Comparison of ENCODE assay signal across 13 mouse cellular contexts in the genomic region with DNA sequence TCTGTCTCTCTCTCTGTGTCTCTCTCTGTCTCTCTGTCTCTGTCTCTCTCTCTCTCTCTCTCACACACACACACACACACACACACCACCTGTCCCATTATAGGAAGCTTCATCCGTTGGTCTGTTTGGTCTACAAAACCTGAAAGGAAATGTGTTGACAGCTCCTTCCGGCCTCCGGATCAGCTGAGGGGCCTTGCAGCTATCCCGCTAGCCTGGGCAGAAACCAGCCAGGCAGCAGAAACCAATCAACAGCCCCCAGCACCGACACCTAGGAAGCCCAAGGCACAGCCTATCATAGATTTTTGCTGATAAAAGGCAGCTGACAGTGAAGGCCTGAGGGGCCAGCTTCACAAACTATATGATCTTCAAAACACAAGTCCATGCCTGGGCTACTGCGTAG. TPM values are rescaled to one million over a fixed set of nuclear protein-coding genes. Genes with fewer than 3 reads are reported as not detected.
DNase-seq lines count a peak whose midpoint lies in the region; ATAC-seq lines count a peak whose summit lies in the region.
"Had no signal": no experiment of that assay in that cellular context is flagged by ENCODE, and none has a peak within 500 bp of the region (broad histone marks: within the 10 kb centered on the region; RNA-seq: fewer than 3 reads in every experiment).

No protein-coding gene starts in this region.

- no peaks in the 10 kb centered on the region for H3K9me3 ChIP-seq in embryonic facial prominence, embryonic 11.5 days (replicated peaks; ENCODE audit: control insufficient read depth, low read length)
- H3K9me3 ChIP-seq in embryonic facial prominence, embryonic 10.5 days, result peaks cover 2% of the 10 kb centered on the region; the same call in 1 of the 2 replicates
- 0 out of 2 replicates have a peak, but pooled peaks cover 3% of the 10 kb centered on the region for H3K9me3 ChIP-seq in forebrain, embryonic 16.5 days (ENCODE audit: control insufficient read depth, low read length)
- H3K9me3 ChIP-seq in hindbrain, embryonic 12.5 days (replicated peaks), result no peaks in the 10 kb centered on the region; the same call in 1 of the 2 replicates
- H3K9me3 ChIP-seq: intestine, embryonic 15.5 days; stomach, embryonic 15.5 days had no signal

- H3K27ac ChIP-seq in embryonic facial prominence, embryonic 11.5 days (replicated peaks; ENCODE audit: low read depth, low read length), result no peak overlapping the region
- H3K27ac ChIP-seq in embryonic facial prominence, embryonic 10.5 days (replicated peaks), result no peak overlapping the region
- no peak overlapping the region for H3K27ac ChIP-seq in forebrain, embryonic 16.5 days (ENCODE audit: low read length)
- no peak overlapping the region for H3K27ac ChIP-seq in hindbrain, embryonic 12.5 days
- H3K27ac ChIP-seq: intestine, embryonic 15.5 days; stomach, embryonic 15.5 days had no signal

- ATAC-seq in embryonic facial prominence, embryonic 11.5 days (replicated peaks; ENCODE audit: insufficient number of reproducible peaks, low FRiP score, low TSS enrichment, low read depth), result no peak
- no peak for ATAC-seq in forebrain, embryonic 16.5 days
- ATAC-seq in hindbrain, embryonic 12.5 days (ENCODE audit: low FRiP score), result no peak
- ATAC-seq: intestine, embryonic 15.5 days had no signal

- 67% methylated on average over 6 of the region's 6 CpGs for WGBS in embryonic facial prominence, embryonic 11.5 days
- 76% methylated on average over 6 of the region's 6 CpGs for WGBS in embryonic facial prominence, embryonic 10.5 days
- WGBS in forebrain, embryonic 16.5 days, result 83% methylated on average over 6 of the region's 6 CpGs
- 68% methylated on average over 6 of the region's 6 CpGs for WGBS in hindbrain, embryonic 12.5 days

- no peak overlapping the region for H3K9ac ChIP-seq in embryonic facial prominence, embryonic 11.5 days (replicated peaks; ENCODE audit: low read length)
- H3K9ac ChIP-seq in forebrain, embryonic 16.5 days (replicated peaks; ENCODE audit: low read depth, low read length), result no peak overlapping the region
- no peak overlapping the region for H3K9ac ChIP-seq in hindbrain, embryonic 12.5 days
- H3K9ac ChIP-seq: intestine, embryonic 15.5 days; stomach, embryonic 15.5 days had no signal

- H3K36me3 ChIP-seq in embryonic facial prominence, embryonic 11.5 days (replicated peaks; ENCODE audit: control insufficient read depth, insufficient read depth, low read depth, low read length), result no peaks in the 10 kb centered on the region
- H3K36me3 ChIP-seq in embryonic facial prominence, embryonic 10.5 days (replicated peaks), result no peaks in the 10 kb centered on the region
- H3K36me3 ChIP-seq in forebrain, embryonic 16.5 days (ENCODE audit: control insufficient read depth, insufficient read depth), result no peaks in the 10 kb centered on the region
- no peaks in the 10 kb centered on the region for H3K36me3 ChIP-seq in hindbrain, embryonic 12.5 days
- H3K36me3 ChIP-seq: intestine, embryonic 15.5 days; stomach, embryonic 15.5 days had no signal

- no peaks in the 10 kb centered on the region for H3K27me3 ChIP-seq in embryonic facial prominence, embryonic 11.5 days (ENCODE audit: control insufficient read depth, insufficient read depth, low read length)
- H3K27me3 ChIP-seq in embryonic facial prominence, embryonic 10.5 days (replicated peaks; ENCODE audit: low read depth, poor library complexity, severe bottlenecking), result 0 out of 2 replicates have a peak, but pooled peaks cover under 1% of the 10 kb centered on the region
- H3K27me3 ChIP-seq in forebrain, embryonic 16.5 days (replicated peaks; ENCODE audit: control insufficient read depth, insufficient read depth, low read length), result no peaks in the 10 kb centered on the region
- H3K27me3 ChIP-seq in hindbrain, embryonic 12.5 days, result peaks cover 2% of the 10 kb centered on the region; the same call in 1 of the 2 replicates
- H3K27me3 ChIP-seq: intestine, embryonic 15.5 days; stomach, embryonic 15.5 days had no signal

- peak; percentile 11 for DNase-seq in embryonic facial prominence, embryonic 11.5 days (ENCODE audit: low spot score)
- DNase-seq in embryonic facial prominence, embryonic 10.5 days (ENCODE audit: low spot score), result no peak
- peak; percentile 17 to 22 for DNase-seq in spleen, adult 18-20 months
- DNase-seq in spleen, adult 12 weeks (ENCODE audit: low spot score), result no peak
- DNase-seq in skeletal muscle tissue, adult 2 months (ENCODE audit: low read depth, low spot score), result peak; percentile 9
- no peak for DNase-seq in right cerebral cortex, postnatal 4 days
- DNase-seq: adrenal gland, postnatal 25 days; cerebellum, adult 2 months; retina, postnatal 1 day had no signal

- H3K4me3 ChIP-seq in embryonic facial prominence, embryonic 11.5 days (ENCODE audit: low read depth, low read length), result no peak overlapping the region
- no peak overlapping the region for H3K4me3 ChIP-seq in embryonic facial prominence, embryonic 10.5 days
- no peak overlapping the region for H3K4me3 ChIP-seq in forebrain, embryonic 16.5 days (replicated peaks; ENCODE audit: low read length)
- no peak overlapping the region for H3K4me3 ChIP-seq in hindbrain, embryonic 12.5 days
- H3K4me3 ChIP-seq: intestine, embryonic 15.5 days; stomach, embryonic 15.5 days had no signal

- no peak overlapping the region for H3K4me2 ChIP-seq in embryonic facial prominence, embryonic 11.5 days (ENCODE audit: low read depth, low read length)
- H3K4me2 ChIP-seq in forebrain, embryonic 16.5 days (ENCODE audit: low read length), result no peak overlapping the region
- H3K4me2 ChIP-seq in hindbrain, embryonic 12.5 days (replicated peaks), result no peak overlapping the region
- H3K4me2 ChIP-seq: intestine, embryonic 15.5 days; stomach, embryonic 15.5 days had no signal

- no peaks in the 10 kb centered on the region for H3K4me1 ChIP-seq in embryonic facial prominence, embryonic 11.5 days (ENCODE audit: control insufficient read depth, insufficient read depth, low read length)
- H3K4me1 ChIP-seq in embryonic facial prominence, embryonic 10.5 days, result no peaks in the 10 kb centered on the region
- H3K4me1 ChIP-seq in forebrain, embryonic 16.5 days (replicated peaks; ENCODE audit: control insufficient read depth, insufficient read depth, low read length), result no peaks in the 10 kb centered on the region
- no peaks in the 10 kb centered on the region for H3K4me1 ChIP-seq in hindbrain, embryonic 12.5 days

RNA-seq across cellular contexts. Expression of a gene that starts 7.1 kb away (rescaled TPM):
- polyA plus RNA-seq in embryonic facial prominence, embryonic 11.5 days (2014; fragmentation: Nextera tagmentation; extraction: Ambion mirVana), result 0.84 and 3.0 TPM in 2 replicates
- polyA plus RNA-seq in embryonic facial prominence, embryonic 10.5 days (2016; fragmentation: Nextera tagmentation; extraction: Ambion mirVana), result 1.6 and 2.2 TPM in 2 replicates
- polyA plus RNA-seq in forebrain, embryonic 16.5 days (2015; fragmentation: Nextera tagmentation; extraction: Ambion mirVana), result 0.84 and 1.8 TPM in 2 replicates
- polyA plus RNA-seq in hindbrain, embryonic 12.5 days (2016; fragmentation: Nextera tagmentation; extraction: Ambion mirVana), result 1.3 and 1.4 TPM in 2 replicates

Comparison
In these comparisons a context has a peak if more than half of its experiments do, and no peak if none do; other contexts are left out.
1. DNase-seq: peak in embryonic facial prominence, embryonic 11.5 days (single experiment), spleen, adult 18-20 months (2 of 2) and skeletal muscle tissue, adult 2 months (single experiment); none in embryonic facial prominence, embryonic 10.5 days (single experiment), spleen, adult 12 weeks (single experiment) and right cerebral cortex, postnatal 4 days (single experiment).